Mouse (Mus musculus) retina, embryonic 14.5 days (tissue): Measurements from ENCODE around the gene Elmo1.

Experiments
- DNase-seq: peaks from one replicate; pipeline ENCODE4 v3.0.0-alpha.2; 2015; ENCODE audit warnings: low spot score

Gene Elmo1

GRCm38 (mm10) chr13:20094916-20095700 lies 4.7 kb downstream of the Elmo1 start:
- no peak for DNase-seq

- no peak for DNase-seq
Observed at GRCm38 (mm10) chr13:20097006-20097617, 6.7 kb downstream of the Elmo1 start.

GRCm38 (mm10) chr13:20097934-20098593 lies 7.7 kb downstream of the Elmo1 start:
- DNase-seq: no peak

- DNase-seq: no peak
Observed at GRCm38 (mm10) chr13:20098594-20098965, 8.2 kb downstream of the Elmo1 start.

- DNase-seq: peak; percentile 32
Observed at GRCm38 (mm10) chr13:20099546-20099945, 9.2 kb downstream of the Elmo1 start.

- no peak for DNase-seq
Observed at GRCm38 (mm10) chr13:20100357-20100756, 10.0 kb downstream of the Elmo1 start.

- no peak for DNase-seq
Observed at GRCm38 (mm10) chr13:20101691-20102090, 11.3 kb downstream of the Elmo1 start.

GRCm38 (mm10) chr13:20104791-20105190 lies 14.4 kb downstream of the Elmo1 start:
- DNase-seq: no peak

- DNase-seq: no peak
Observed at GRCm38 (mm10) chr13:20105996-20106395, 15.6 kb downstream of the Elmo1 start.

- no peak for DNase-seq
Observed at GRCm38 (mm10) chr13:20107953-20108498, 17.6 kb downstream of the Elmo1 start.

GRCm38 (mm10) chr13:20108956-20109355 lies 18.6 kb downstream of the Elmo1 start:
- DNase-seq: no peak

- DNase-seq: no peak
Observed at GRCm38 (mm10) chr13:20109446-20109845, 19.1 kb downstream of the Elmo1 start.

- no peak for DNase-seq
Observed at GRCm38 (mm10) chr13:20109987-20110680, 19.7 kb downstream of the Elmo1 start.

- DNase-seq: no peak
Observed at GRCm38 (mm10) chr13:20111256-20111800, 20.9 kb downstream of the Elmo1 start.

GRCm38 (mm10) chr13:20115131-20115907 lies 24.9 kb downstream of the Elmo1 start:
- no peak for DNase-seq

- DNase-seq: no peak
Observed at GRCm38 (mm10) chr13:20116019-20116418, 25.6 kb downstream of the Elmo1 start.

GRCm38 (mm10) chr13:20116868-20117510 lies 26.6 kb downstream of the Elmo1 start:
- DNase-seq: no peak

GRCm38 (mm10) chr13:20117691-20118090 lies 27.3 kb downstream of the Elmo1 start:
- no peak for DNase-seq

- DNase-seq: no peak
Observed at GRCm38 (mm10) chr13:20118909-20119308, 28.5 kb downstream of the Elmo1 start.

- no peak for DNase-seq
Observed at GRCm38 (mm10) chr13:20120723-20121122, 30.3 kb downstream of the Elmo1 start.
